Mouse (Mus musculus) adipocyte (in vitro differentiated cells): Measurements from ENCODE around the gene Myo16.

ENCODE experiments used
- DNase-seq: peaks from one replicate; pipeline ENCODE4 v3.0.0-alpha.2; 2016; ENCODE audit warnings: low spot score

Gene Myo16

DNA sequence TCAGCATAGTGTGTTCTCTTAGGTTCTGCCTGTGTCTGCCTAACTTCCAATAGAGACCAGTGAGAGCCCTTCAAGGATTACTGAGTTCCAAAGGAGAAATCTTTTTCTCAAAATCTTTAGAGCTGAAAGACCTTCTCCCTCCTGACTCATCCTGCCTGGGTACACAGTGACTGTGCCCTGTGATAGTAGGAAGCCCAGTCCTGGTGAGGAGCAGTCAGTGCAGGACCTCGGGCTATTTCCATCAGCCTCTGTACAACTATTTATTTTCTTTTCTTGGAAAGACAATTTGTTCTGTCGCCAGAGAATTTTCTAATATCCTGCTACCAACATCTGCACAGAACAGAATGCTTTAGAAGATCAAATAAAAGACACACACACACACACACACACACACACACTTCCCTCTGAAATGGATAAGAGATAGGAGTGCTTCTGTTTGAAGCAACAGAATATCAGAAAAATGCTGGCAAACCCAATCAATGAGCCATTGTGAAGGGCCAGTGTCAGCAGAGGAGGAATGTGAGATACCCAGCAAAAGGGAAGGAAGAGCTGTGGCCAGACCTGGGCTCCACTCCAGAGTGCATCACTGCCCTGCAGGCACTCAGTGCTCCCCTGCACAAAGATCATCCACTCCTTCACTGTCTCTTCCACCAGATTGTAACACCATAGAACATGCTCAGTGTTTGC, 518.3 kb downstream of the Myo16 start:
- DNase-seq, result no peak

DNA sequence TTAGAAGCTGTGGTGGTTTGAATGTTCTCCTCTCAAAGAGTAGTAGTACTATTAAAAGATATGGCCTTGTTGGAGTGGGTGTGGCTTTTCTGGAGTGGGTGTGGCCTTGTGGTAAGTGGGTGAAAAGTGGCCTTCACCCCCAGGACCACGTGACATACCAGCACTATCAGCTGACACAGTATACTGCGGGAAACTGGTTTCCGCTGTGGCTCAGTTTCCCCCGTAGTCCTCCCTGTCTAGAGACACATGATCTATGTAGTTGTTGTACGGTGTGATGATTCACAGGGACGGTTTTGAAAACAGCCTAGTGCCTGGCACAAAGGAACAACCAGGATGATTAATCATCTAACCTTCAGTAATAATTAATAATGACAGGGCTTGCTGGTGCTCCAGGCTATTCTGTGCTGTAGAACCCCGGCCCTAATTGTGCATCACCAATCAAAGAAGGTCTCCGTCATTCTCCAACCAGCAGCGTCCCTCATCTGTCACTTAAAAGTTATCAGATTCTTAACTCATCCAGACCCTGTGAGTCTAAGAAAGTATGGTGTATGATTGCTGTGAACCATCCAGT, 524.2 kb downstream of the Myo16 start:
- no peak for DNase-seq

DNA sequence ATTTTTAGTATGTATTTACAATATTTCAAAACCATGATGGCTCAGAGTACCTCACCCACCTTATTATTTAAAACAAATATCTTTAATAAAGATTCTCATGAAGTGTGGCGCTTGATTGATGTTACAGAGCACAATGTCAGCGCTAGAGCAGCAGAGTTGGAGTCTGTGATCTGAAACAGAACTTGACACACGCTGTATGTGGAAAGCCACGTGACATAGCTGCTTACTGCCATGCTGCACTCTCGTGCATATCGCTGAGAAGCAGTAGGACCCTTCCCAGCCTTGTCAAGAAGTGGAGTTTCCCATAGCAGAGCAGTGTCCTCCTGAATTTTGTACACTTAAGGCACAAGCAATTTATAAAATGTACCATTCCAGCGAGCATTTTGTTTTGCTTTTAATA, 528.2 kb downstream of the Myo16 start:
- no peak for DNase-seq

DNA sequence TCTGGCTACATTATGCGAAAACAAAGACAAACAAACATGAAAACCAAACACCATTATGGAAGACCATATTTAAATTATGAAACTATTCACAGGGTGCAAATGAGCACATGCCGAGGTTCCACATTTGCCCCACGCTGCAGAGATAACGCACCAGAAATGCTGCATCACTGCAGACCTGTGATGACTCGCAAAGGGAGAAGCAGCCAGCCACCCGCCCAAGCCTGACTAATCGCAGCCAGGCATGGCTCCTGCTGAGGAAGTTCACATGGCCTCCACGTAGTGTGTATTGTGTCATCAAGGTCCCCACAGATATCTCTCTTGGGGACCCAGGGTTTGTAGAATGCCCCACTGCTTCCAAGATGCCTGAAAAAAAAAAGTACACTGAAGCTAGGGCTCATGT, 529.4 kb downstream of the Myo16 start:
- no peak for DNase-seq
